In the genomic region with DNA sequence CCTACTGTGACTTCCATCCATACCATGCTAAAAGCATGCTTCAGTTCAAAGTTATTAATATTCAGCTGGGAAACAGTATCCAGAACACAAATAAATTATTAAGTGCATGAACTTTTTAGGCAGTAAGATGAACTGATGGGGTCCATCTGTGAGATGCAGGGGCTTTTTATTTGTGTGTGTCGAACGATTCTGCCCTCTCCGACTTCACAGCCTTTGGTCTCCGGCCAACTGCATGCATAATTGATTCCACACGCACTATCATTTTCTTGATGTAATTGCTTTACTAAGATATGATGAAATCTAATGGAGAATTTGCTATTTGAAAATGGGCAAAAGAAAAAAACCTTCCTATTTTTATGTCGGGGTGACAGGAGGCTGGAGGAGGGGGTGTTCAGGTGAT, we compare ENCODE assay signal across 18 mouse cellular contexts. TPM values are rescaled to one million over a fixed set of nuclear protein-coding genes. Genes with fewer than 3 reads are reported as not detected.
A peak's percentile ranks its signal among the peaks of the same experiment; 100 is the strongest.
DNase-seq lines count a peak whose midpoint lies in the region; ATAC-seq and TF ChIP-seq lines count a peak whose summit lies in the region.
"Had no signal": no experiment of that assay in that cellular context is flagged by ENCODE, and none has a peak within 500 bp of the region (broad histone marks: within the 10 kb centered on the region; RNA-seq: fewer than 3 reads in every experiment).

No protein-coding gene starts in this region.

- no peak overlapping the region for H3K4me2 ChIP-seq in liver, embryonic 13.5 days
- no peak overlapping the region for H3K4me2 ChIP-seq in liver, postnatal 0 days (ENCODE audit: low read depth, low read length)
- H3K4me2 ChIP-seq in forebrain, embryonic 12.5 days: peak overlapping the region; percentile 46
- peak overlapping the region; percentile 31; the same call in 1 of the 2 replicates for H3K4me2 ChIP-seq in hindbrain, postnatal 0 days (ENCODE audit: low read depth, low read length)
- peak overlapping the region; percentile 51 for H3K4me2 ChIP-seq in neural tube, embryonic 15.5 days
- H3K4me2 ChIP-seq: liver, embryonic 15.5 days had no signal

- H3K27me3 ChIP-seq in liver, embryonic 13.5 days: no peaks in the 10 kb centered on the region
- no peaks in the 10 kb centered on the region for H3K27me3 ChIP-seq in liver, postnatal 0 days (ENCODE audit: insufficient read depth, low read length)
- no peaks in the 10 kb centered on the region for H3K27me3 ChIP-seq in forebrain, embryonic 12.5 days
- no peaks in the 10 kb centered on the region for H3K27me3 ChIP-seq in hindbrain, postnatal 0 days (ENCODE audit: insufficient read depth, low read length)
- H3K27me3 ChIP-seq in neural tube, embryonic 15.5 days (replicated peaks): no peaks in the 10 kb centered on the region
- H3K27me3 ChIP-seq: CH12.LX; liver, embryonic 15.5 days had no signal

- no peak overlapping the region for H3K4me3 ChIP-seq in liver, embryonic 13.5 days (replicated peaks)
- H3K4me3 ChIP-seq in liver, postnatal 0 days (ENCODE audit: low read depth, low read length): no peak overlapping the region
- H3K4me3 ChIP-seq in forebrain, embryonic 12.5 days (replicated peaks): no peak overlapping the region
- no peak overlapping the region for H3K4me3 ChIP-seq in hindbrain, postnatal 0 days (ENCODE audit: low read length)
- H3K4me3 ChIP-seq in neural tube, embryonic 15.5 days (replicated peaks): 0 out of 2 replicates have a peak overlapping the region, but pooled peaks have one; percentile 12
- H3K4me3 ChIP-seq: heart, embryonic 10.5 days; liver, embryonic 15.5 days had no signal

- H3K9ac ChIP-seq in liver, embryonic 13.5 days: no peak overlapping the region
- no peak overlapping the region for H3K9ac ChIP-seq in liver, postnatal 0 days (replicated peaks)
- peak overlapping the region; percentile 29; the same call in 1 of the 2 replicates for H3K9ac ChIP-seq in forebrain, embryonic 12.5 days
- no peak overlapping the region for H3K9ac ChIP-seq in hindbrain, postnatal 0 days (replicated peaks; ENCODE audit: low read length)
- no peak overlapping the region for H3K9ac ChIP-seq in neural tube, embryonic 15.5 days (replicated peaks)
- H3K9ac ChIP-seq: liver, embryonic 15.5 days had no signal

- H3K36me3 ChIP-seq in liver, embryonic 13.5 days: peaks cover 24% of the 10 kb centered on the region
- no peaks in the 10 kb centered on the region for H3K36me3 ChIP-seq in liver, postnatal 0 days (replicated peaks; ENCODE audit: insufficient read depth, low read length)
- peaks cover 11% of the 10 kb centered on the region; the same call in 1 of the 2 replicates for H3K36me3 ChIP-seq in forebrain, embryonic 12.5 days (replicated peaks)
- H3K36me3 ChIP-seq in hindbrain, postnatal 0 days (ENCODE audit: insufficient read depth, low read length): no peaks in the 10 kb centered on the region
- no peaks in the 10 kb centered on the region for H3K36me3 ChIP-seq in neural tube, embryonic 15.5 days
- H3K36me3 ChIP-seq: heart, embryonic 10.5 days had no signal

- H3K27ac ChIP-seq in liver, embryonic 13.5 days: peak overlapping the region; percentile 51
- H3K27ac ChIP-seq in liver, postnatal 0 days (ENCODE audit: low read depth): no peak overlapping the region
- H3K27ac ChIP-seq in forebrain, embryonic 12.5 days: peak overlapping the region; percentile 91
- no peak overlapping the region for H3K27ac ChIP-seq in hindbrain, postnatal 0 days
- 0 out of 2 replicates have a peak overlapping the region, but pooled peaks have one; percentile 18 for H3K27ac ChIP-seq in neural tube, embryonic 15.5 days (replicated peaks)
- H3K27ac ChIP-seq: heart, embryonic 10.5 days had no signal

- TF ChIP-seq EP300 in liver, postnatal 0 days (IDR thresholded peaks at IDR 0.05; ENCODE audit: low read depth): no peak

- 78% methylated on average over 6 of the region's 6 CpGs for whole genome bisulfite sequencing in liver, embryonic 13.5 days (ENCODE audit: insufficient replicate concordance)
- WGBS in liver, postnatal 0 days (ENCODE audit: insufficient replicate concordance): 76% methylated on average over 6 of the region's 6 CpGs
- 23% methylated on average over 6 of the region's 6 CpGs for WGBS in forebrain, embryonic 12.5 days
- 17% methylated on average over 6 of the region's 6 CpGs for WGBS in hindbrain, postnatal 0 days
- WGBS in neural tube, embryonic 15.5 days: 16% methylated on average over 6 of the region's 6 CpGs

- no peaks in the 10 kb centered on the region for H3K9me3 ChIP-seq in liver, embryonic 13.5 days (replicated peaks)
- no peaks in the 10 kb centered on the region for H3K9me3 ChIP-seq in liver, postnatal 0 days (ENCODE audit: low read length)
- H3K9me3 ChIP-seq in forebrain, embryonic 12.5 days: no peaks in the 10 kb centered on the region
- no peaks in the 10 kb centered on the region for H3K9me3 ChIP-seq in hindbrain, postnatal 0 days (ENCODE audit: low read length)
- H3K9me3 ChIP-seq in neural tube, embryonic 15.5 days (replicated peaks): no peaks in the 10 kb centered on the region
- H3K9me3 ChIP-seq: heart, embryonic 10.5 days; liver, embryonic 15.5 days had no signal

- peaks cover 90% of the 10 kb centered on the region for H3K4me1 ChIP-seq in liver, embryonic 13.5 days (replicated peaks)
- H3K4me1 ChIP-seq in liver, postnatal 0 days (ENCODE audit: insufficient read depth): peaks cover 16% of the 10 kb centered on the region
- H3K4me1 ChIP-seq in forebrain, embryonic 12.5 days: peaks cover 92% of the 10 kb centered on the region
- H3K4me1 ChIP-seq in hindbrain, postnatal 0 days (ENCODE audit: insufficient read depth, low read length): peaks cover 6% of the 10 kb centered on the region
- H3K4me1 ChIP-seq in neural tube, embryonic 15.5 days: peaks cover 75% of the 10 kb centered on the region

- no peak for DNase-seq in liver, embryonic 13.5 days
- DNase-seq in liver, postnatal 0 days: no peak
- DNase-seq in hindbrain, postnatal 0 days (ENCODE audit: low spot score): no peak
- DNase-seq in gastrocnemius, postnatal 10 days: no peak
- no peak for DNase-seq in gastrocnemius, adult 8-10 months (ENCODE audit: low spot score in 2 of 2)
- DNase-seq: adrenal gland, adult 2 months; embryo, embryonic 11 days had no signal

- no peak for ATAC-seq in liver, embryonic 13.5 days (ENCODE audit: low read depth)
- no peak for ATAC-seq in liver, postnatal 0 days
- ATAC-seq in forebrain, embryonic 12.5 days (ENCODE audit: low FRiP score): no peak
- no peak for ATAC-seq in hindbrain, postnatal 0 days
- no peak for ATAC-seq in neural tube, embryonic 15.5 days (ENCODE audit: low FRiP score)
- ATAC-seq: Patski had no signal

- TF ChIP-seq CTCF in liver, postnatal 0 days (IDR thresholded peaks at IDR 0.05; ENCODE audit: low read depth): no peak
- TF ChIP-seq CTCF in hindbrain, postnatal 0 days (IDR thresholded peaks at IDR 0.05; ENCODE audit: low read depth): no peak

RNA-seq across cellular contexts. Expression of a gene that starts 19.2 kb away (rescaled TPM):
- 37.9 and 45.0 TPM in 2 replicates for polyA plus RNA-seq in liver, embryonic 13.5 days (2015; fragmentation: Nextera tagmentation; extraction: Ambion mirVana)
- 6.6 and 10.3 TPM in 2 replicates for polyA plus RNA-seq in liver, postnatal 0 days (2015; fragmentation: Nextera tagmentation; extraction: Ambion mirVana)
- polyA plus RNA-seq in forebrain, embryonic 12.5 days (2016; fragmentation: Nextera tagmentation; extraction: Ambion mirVana): 129 and 130 TPM in 2 replicates
- 32.2 and 32.3 TPM in 2 replicates for total RNA-seq in hindbrain, postnatal 0 days (2014; rRNA removed)
- 69.8 and 73.5 TPM in 2 replicates for polyA plus RNA-seq in hindbrain, postnatal 0 days (2015; fragmentation: Nextera tagmentation; extraction: Ambion mirVana)
- 85.1 and 102 TPM in 2 replicates for polyA plus RNA-seq in neural tube, embryonic 15.5 days (2015; fragmentation: Nextera tagmentation; extraction: Ambion mirVana)
- total RNA-seq in gastrocnemius, postnatal 10 days (2021): under 1 TPM; 0.54 to 0.97 TPM
- total RNA-seq in gastrocnemius, adult 8-10 months (2022): under 1 TPM in 2 of 4 experiments, not detected in 2; 0.07 to 0.17 TPM
- polyA plus RNA-seq: Patski had no signal

RNA-seq across cellular contexts. Expression of a gene that starts 22.2 kb away (rescaled TPM):
- not detected in 2 replicates for polyA plus RNA-seq in liver, embryonic 13.5 days (2015; fragmentation: Nextera tagmentation; extraction: Ambion mirVana)
- polyA plus RNA-seq in liver, postnatal 0 days (2015; fragmentation: Nextera tagmentation; extraction: Ambion mirVana): not detected in 2 replicates
- polyA plus RNA-seq in forebrain, embryonic 12.5 days (2016; fragmentation: Nextera tagmentation; extraction: Ambion mirVana): not detected in 2 replicates
- total RNA-seq in hindbrain, postnatal 0 days (2014; rRNA removed): not detected in 2 replicates
- not detected in 2 replicates for polyA plus RNA-seq in hindbrain, postnatal 0 days (2015; fragmentation: Nextera tagmentation; extraction: Ambion mirVana)
- polyA plus RNA-seq in neural tube, embryonic 15.5 days (2015; fragmentation: Nextera tagmentation; extraction: Ambion mirVana): not detected in 2 replicates
- not detected for total RNA-seq in gastrocnemius, postnatal 10 days (2021)
- total RNA-seq in gastrocnemius, adult 8-10 months (2022): not detected
- total RNA-seq: adrenal gland, adult 2 months; CH12.LX; megakaryocyte progenitor cell, adult 5-6 weeks; neutrophil, adult 5-6 weeks had no signal
- polyA plus RNA-seq: adrenal gland, adult 2 months; heart, embryonic 10.5 days; kidney, embryonic 14.5 days; liver, embryonic 15.5 days; Patski; small intestine, adult 2 months; testis, adult 2 months had no signal

Comparison
In these comparisons a context has a peak if more than half of its experiments do, and no peak if none do; other contexts are left out.
1. H3K27ac ChIP-seq: peak in liver, embryonic 13.5 days (single experiment), forebrain, embryonic 12.5 days (single experiment) and neural tube, embryonic 15.5 days (single experiment); none in liver, postnatal 0 days (single experiment) and hindbrain, postnatal 0 days (single experiment).
2. H3K4me2 ChIP-seq: peak in forebrain, embryonic 12.5 days (single experiment), hindbrain, postnatal 0 days (single experiment) and neural tube, embryonic 15.5 days (single experiment); none in liver, embryonic 13.5 days (single experiment) and liver, postnatal 0 days (single experiment).